Mouse (Mus musculus) macrophage (primary cell): Measurements from ENCODE around the gene Olfr728. TPM values are rescaled to one million over a fixed set of nuclear protein-coding genes. Genes with fewer than 3 reads are reported as not detected.

Experiments used
- H3K27ac ChIP-seq: fragments of 350-480 bp; formaldehyde crosslinking; 2 replicates; pipeline ENCODE4 v1.9.0; 2021
- H3K36me3 ChIP-seq: fragments of 350-480 bp; formaldehyde crosslinking; 2 replicates; pipeline ENCODE4 v1.9.0; 2021; ENCODE audit errors: inconsistent target
- H3K4me3 ChIP-seq: fragments of 350-480 bp; formaldehyde crosslinking; 2 replicates; pipeline ENCODE4 v1.9.0; 2021; ENCODE audit errors: inconsistent target
- H3K79me2 ChIP-seq: fragments of 350-480 bp; formaldehyde crosslinking; 2 replicates; pipeline ENCODE4 v1.9.0; 2021; ENCODE audit errors: inconsistent target
- WGBS: methylation state at CpG from one replicate; pipeline ENCODE4 v1.1.7; 2026; ENCODE audit warnings: inconsistent platforms; ENCODE audit not compliant: missing documents; 5-methylcytosine and 5-hydroxymethylcytosine counted together
- polyA plus RNA-seq: library from polyadenylated mRNA; stranded (reverse); fragments of 250-400 nt; gene quantifications from 3 replicates; pipeline ENCODE4 v1.2.4, GENCODE M21; 2018; ENCODE audit warnings: inconsistent platforms
- total RNA-seq, 78 experiments: library from RNA; depleted of rRNA; stranded (reverse); fragments of 250-400 nt; gene quantifications; 1 replicate in 9 of 78; 2 replicates in 24 of 78; 3 replicates in 43 of 78; 4 replicates in 2 of 78; pipeline ENCODE4 v1.2.4; 2018; ENCODE audit warnings: inconsistent platforms in 56 of 78

Olfr728 gene
- total RNA-seq (2018; cell fraction: chromatin; rRNA removed) = not detected
- not detected for total RNA-seq (2018; cell fraction: cytosol; rRNA removed)
- not detected for total RNA-seq (2018; cell fraction: nucleus; rRNA removed)
- not detected in 3 replicates for polyA plus RNA-seq

GRCm38 (mm10) chr14:50142580-50142979 is at the start of gene Olfr728:
Olfr728 (minus strand) TSS chr14:50142680.
- Histone ChIP-seq H3K79me2 (no peaks in the 10 kb centered on the region), H3K36me3 (no peaks in the 10 kb centered on the region), H3K27ac (no peak within 1 kb of the TSS), H3K4me3 (no peak within 1 kb of the TSS)
- 97% methylated on average over 5 of the region's 5 CpGs for WGBS

GRCm38 (mm10) chr14:50188098-50188497 is 45.6 kb upstream of the Olfr728 start, which contains the start of gene Olfr730:
Olfr730 (minus strand) TSS chr14:50188198.
- Histone ChIP-seq H3K4me3 (no peak within 1 kb of the TSS), H3K36me3 (no peaks in the 10 kb centered on the region), H3K27ac (no peak within 1 kb of the TSS), H3K79me2 (no peaks in the 10 kb centered on the region)
- WGBS = 64% methylated on average over 1 of the region's 1 CpGs

- H3K36me3 ChIP-seq = no peaks in the 10 kb centered on the region
- H3K79me2 ChIP-seq = no peaks in the 10 kb centered on the region
- no peak within 1 kb of the TSS for H3K4me3 ChIP-seq
- H3K27ac ChIP-seq = no peak within 1 kb of the TSS
Observed at GRCm38 (mm10) chr14:50152810-50153209, 10.3 kb upstream of the Olfr728 start, which contains the start of gene Olfr729. Olfr729 (minus strand) TSS chr14:50152910.

GRCm38 (mm10) chr14:50122886-50123285 is 19.6 kb downstream of the Olfr728 start, which contains the start of gene Olfr727:
Olfr727 (plus strand) TSS chr14:50123186.
- WGBS = 100% methylated on average over 1 of the region's 1 CpGs
- Histone ChIP-seq H3K79me2 (no peaks in the 10 kb centered on the region), H3K4me3 (no peak within 1 kb of the TSS), H3K36me3 (no peaks in the 10 kb centered on the region), H3K27ac (no peak within 1 kb of the TSS)

GRCm38 (mm10) chr14:50090853-50091252 is 51.6 kb downstream of the Olfr728 start, which contains the start of gene Olfr726:
Olfr726 (minus strand) TSS chr14:50090953.
- H3K4me3 ChIP-seq = no peak within 1 kb of the TSS
- no peak within 1 kb of the TSS for H3K27ac ChIP-seq
- WGBS = 75% methylated on average over 1 of the region's 1 CpGs
- H3K79me2 ChIP-seq = no peaks in the 10 kb centered on the region
- no peaks in the 10 kb centered on the region for H3K36me3 ChIP-seq

Other genes with a start within 250 kb of the Olfr728 start
- gene Olfr722, start 240.7 kb downstream of the Olfr728 start, polyA plus RNA-seq = not detected in 3 replicates
- gene Olfr723, start 210.9 kb downstream of the Olfr728 start, polyA plus RNA-seq = not detected in 3 replicates
- gene Olfr724, start 179.4 kb downstream of the Olfr728 start, polyA plus RNA-seq = not detected in 3 replicates
- not detected in 3 replicates for gene Olfr725, start 102.3 kb downstream of the Olfr728 start, polyA plus RNA-seq
- not detected in 3 replicates for gene Olfr726, start 51.7 kb downstream of the Olfr728 start, polyA plus RNA-seq
- gene Olfr727, start 19.5 kb downstream of the Olfr728 start, polyA plus RNA-seq = not detected in 3 replicates
- gene Olfr729, start 10.2 kb upstream of the Olfr728 start, polyA plus RNA-seq = not detected in 3 replicates
- gene Olfr730, start 45.5 kb upstream of the Olfr728 start, polyA plus RNA-seq = not detected in 3 replicates
- gene Olfr731, start 99.2 kb upstream of the Olfr728 start, polyA plus RNA-seq = not detected in 3 replicates
- gene Olfr732, start 141.5 kb upstream of the Olfr728 start, polyA plus RNA-seq = not detected in 3 replicates
- gene Olfr733, start 158.8 kb upstream of the Olfr728 start, polyA plus RNA-seq = not detected in 3 replicates
- gene Olfr734, start 184.1 kb upstream of the Olfr728 start, polyA plus RNA-seq = not detected in 3 replicates
- not detected in 3 replicates for gene Olfr735, start 206.2 kb upstream of the Olfr728 start, polyA plus RNA-seq
- 0.07 to 0.63 TPM (median 0.55 TPM) in 3 replicates for gene Tlr11, start 215.2 kb upstream of the Olfr728 start, polyA plus RNA-seq
- not detected in 3 replicates for gene Olfr736, start 238.5 kb upstream of the Olfr728 start, polyA plus RNA-seq